Mouse (Mus musculus) hindbrain, embryonic 15.5 days (tissue): ENCODE results near the gene Creb3. TPM values are rescaled to one million over a fixed set of nuclear protein-coding genes. Genes with fewer than 3 reads are reported as not detected.

ENCODE experiments used
- ATAC-seq: fragments of 200-750 bp; cut with Nextera tagmentation; 2 replicates; pipeline ENCODE4 v1.8.0; 2017; ENCODE audit warnings: low read depth, moderate number of reproducible peaks, moderate TSS enrichment; ENCODE audit not compliant: low FRiP score
- H3K27ac ChIP-seq: fragments of 300-500 bp; sonication (generic); replicated peaks from 2 replicates; pipeline ENCODE4 v1.5.1; 2015; ENCODE audit warnings: mild to moderate bottlenecking, inconsistent platforms
- H3K27me3 ChIP-seq: fragments of 300-500 bp; sonication (generic); 2 replicates; pipeline ENCODE4 v1.6.1; 2015; ENCODE audit warnings: control low read depth, inconsistent platforms
- H3K36me3 ChIP-seq: fragments of 300-500 bp; sonication (generic); 2 replicates; pipeline ENCODE4 v1.6.1; 2015; ENCODE audit warnings: control low read depth, inconsistent platforms
- H3K4me1 ChIP-seq: fragments of 300-500 bp; sonication (generic); replicated peaks from 2 replicates; pipeline ENCODE4 v1.6.1; 2015; ENCODE audit warnings: control low read depth, inconsistent platforms
- H3K4me2 ChIP-seq: fragments of 300-500 bp; sonication (generic); 2 replicates; pipeline ENCODE4 v1.6.1; 2015; ENCODE audit warnings: moderate library complexity, mild to moderate bottlenecking, inconsistent platforms
- H3K4me3 ChIP-seq: fragments of 300-500 bp; sonication (generic); 2 replicates; pipeline ENCODE4 v1.5.1; 2015; ENCODE audit warnings: mild to moderate bottlenecking, inconsistent platforms
- H3K9ac ChIP-seq: fragments of 300-500 bp; sonication (generic); 2 replicates; pipeline ENCODE4 v1.6.1; 2015; ENCODE audit warnings: inconsistent platforms
- H3K9me3 ChIP-seq: fragments of 300-500 bp; sonication (generic); 2 replicates; pipeline ENCODE4 v1.6.1; 2016; ENCODE audit warnings: control low read depth, inconsistent platforms
- WGBS: fragments of 180-500 bp; shearing (Covaris S2); methylation state at CpG from one replicate; pipeline ENCODE4 v1.1.7; 2015; 5-methylcytosine and 5-hydroxymethylcytosine counted together
- polyA plus RNA-seq: library from polyadenylated mRNA; unstranded; fragments of >200 nt; fragmentation: Nextera tagmentation; extraction: Ambion mirVana; gene quantifications from 2 replicates; pipeline ENCODE4 v1.2.1, GENCODE M21; 2015

Gene Creb3
- polyA plus RNA-seq, 1 experiment from 2014 or later, result 79.5 TPM

- ATAC-seq, result no peak
- H3K4me1 ChIP-seq, result peaks cover 49% of the 10 kb centered on the region
- peak overlapping the region; percentile 90 for H3K9ac ChIP-seq
- no peaks in the 10 kb centered on the region for H3K9me3 ChIP-seq
- peak overlapping the region; percentile 96 for H3K4me2 ChIP-seq
- H3K36me3 ChIP-seq, result peaks cover 33% of the 10 kb centered on the region
- WGBS, result 46% methylated on average over 8 of the region's 8 CpGs
- no peaks in the 10 kb centered on the region for H3K27me3 ChIP-seq
- peak overlapping the region; percentile 88 for H3K4me3 ChIP-seq
- H3K27ac ChIP-seq, result no peak overlapping the region
Observed at GRCm38 (mm10) chr4:43577237-43577881, 15.2 kb downstream of the Creb3 start.

- peak within 1 kb of the TSS; percentile 90 for H3K9ac ChIP-seq
- peak; percentile 88 for ATAC-seq
- peaks cover 33% of the 10 kb centered on the region for H3K36me3 ChIP-seq
- H3K9me3 ChIP-seq, result no peaks in the 10 kb centered on the region
- peaks cover 49% of the 10 kb centered on the region for H3K4me1 ChIP-seq
- peak within 1 kb of the TSS; percentile 88 for H3K4me3 ChIP-seq
- H3K4me2 ChIP-seq, result peak within 1 kb of the TSS; percentile 96
- peak within 1 kb of the TSS; percentile 88 for H3K27ac ChIP-seq
- WGBS, result under 1% methylated on average over 76 of the region's 76 CpGs
- H3K27me3 ChIP-seq, result no peaks in the 10 kb centered on the region
Observed at GRCm38 (mm10) chr4:43578376-43579204, 16.5 kb downstream of the Creb3 start, which contains the start of the genes Rgp1 and Gba2. TSS of gene Rgp1 (plus strand) at chr4:43578715. TSS of gene Gba2 (minus strand) at chr4:43578873.

GRCm38 (mm10) chr4:43579256-43579655, 17.1 kb downstream of the Creb3 start:
- H3K4me2 ChIP-seq, result peak overlapping the region; percentile 96
- H3K27me3 ChIP-seq, result no peaks in the 10 kb centered on the region
- peak overlapping the region; percentile 90 for H3K9ac ChIP-seq
- no peaks in the 10 kb centered on the region for H3K9me3 ChIP-seq
- WGBS, result 7% methylated on average over 10 of the region's 10 CpGs
- H3K27ac ChIP-seq, result peak overlapping the region; percentile 88
- H3K4me1 ChIP-seq, result peaks cover 49% of the 10 kb centered on the region
- no peak for ATAC-seq
- peak overlapping the region; percentile 88 for H3K4me3 ChIP-seq
- H3K36me3 ChIP-seq, result peaks cover 35% of the 10 kb centered on the region

GRCm38 (mm10) chr4:43579731-43580130, 17.6 kb downstream of the Creb3 start:
- peak overlapping the region; percentile 90 for H3K9ac ChIP-seq
- no peak overlapping the region for H3K27ac ChIP-seq
- H3K36me3 ChIP-seq, result peaks cover 39% of the 10 kb centered on the region
- no peaks in the 10 kb centered on the region for H3K9me3 ChIP-seq
- H3K4me3 ChIP-seq, result peak overlapping the region; percentile 88
- peak overlapping the region; percentile 96 for H3K4me2 ChIP-seq
- 77% methylated on average over 6 of the region's 6 CpGs for WGBS
- no peaks in the 10 kb centered on the region for H3K27me3 ChIP-seq
- no peak for ATAC-seq
- H3K4me1 ChIP-seq, result peaks cover 47% of the 10 kb centered on the region

GRCm38 (mm10) chr4:43580721-43581120, 18.6 kb downstream of the Creb3 start:
- Histone ChIP-seq H3K4me1 (peaks cover 38% of the 10 kb centered on the region), H3K9me3 (no peaks in the 10 kb centered on the region), H3K36me3 (peaks cover 39% of the 10 kb centered on the region), H3K27me3 (no peaks in the 10 kb centered on the region), H3K27ac (no peak overlapping the region), H3K9ac (no peak overlapping the region), H3K4me3 (no peak overlapping the region), H3K4me2 (no peak overlapping the region)
- no peak for ATAC-seq
- WGBS, result 91% methylated on average over 5 of the region's 5 CpGs

- Histone ChIP-seq H3K9me3 (no peaks in the 10 kb centered on the region), H3K27ac (no peak overlapping the region), H3K9ac (no peak overlapping the region), H3K36me3 (peaks cover 39% of the 10 kb centered on the region), H3K4me1 (peaks cover 31% of the 10 kb centered on the region), H3K4me2 (no peak overlapping the region), H3K4me3 (no peak overlapping the region), H3K27me3 (no peaks in the 10 kb centered on the region)
- 97% methylated on average over 12 of the region's 12 CpGs for WGBS
- ATAC-seq, result no peak
Observed at GRCm38 (mm10) chr4:43581381-43581780, 19.2 kb downstream of the Creb3 start.

GRCm38 (mm10) chr4:43582241-43582640, 20.1 kb downstream of the Creb3 start:
- no peak overlapping the region for H3K4me3 ChIP-seq
- ATAC-seq, result no peak
- no peaks in the 10 kb centered on the region for H3K9me3 ChIP-seq
- no peak overlapping the region for H3K9ac ChIP-seq
- H3K4me1 ChIP-seq, result peaks cover 22% of the 10 kb centered on the region
- 91% methylated on average over 5 of the region's 5 CpGs for whole genome bisulfite sequencing
- no peak overlapping the region for H3K4me2 ChIP-seq
- no peak overlapping the region for H3K27ac ChIP-seq
- H3K36me3 ChIP-seq, result peaks cover 39% of the 10 kb centered on the region
- H3K27me3 ChIP-seq, result no peaks in the 10 kb centered on the region

GRCm38 (mm10) chr4:43583421-43583820, 21.3 kb downstream of the Creb3 start:
- Histone ChIP-seq H3K4me1 (peaks cover 13% of the 10 kb centered on the region), H3K4me3 (no peak overlapping the region), H3K36me3 (peaks cover 39% of the 10 kb centered on the region), H3K27ac (no peak overlapping the region), H3K27me3 (no peaks in the 10 kb centered on the region), H3K9me3 (no peaks in the 10 kb centered on the region), H3K4me2 (no peak overlapping the region), H3K9ac (no peak overlapping the region)
- 73% methylated on average over 7 of the region's 7 CpGs for WGBS
- ATAC-seq, result no peak

GRCm38 (mm10) chr4:43584444-43585416, 22.6 kb downstream of the Creb3 start, which contains the start of gene Msmp:
TSS of gene Msmp (minus strand) at chr4:43584494.
- Histone ChIP-seq H3K36me3 (peaks cover 39% of the 10 kb centered on the region), H3K9me3 (no peaks in the 10 kb centered on the region), H3K4me1 (peaks cover 7% of the 10 kb centered on the region), H3K4me3 (no peak within 1 kb of the TSS), H3K4me2 (no peak within 1 kb of the TSS), H3K27me3 (no peaks in the 10 kb centered on the region), H3K9ac (no peak within 1 kb of the TSS), H3K27ac (no peak within 1 kb of the TSS)
- WGBS, result 68% methylated on average over 12 of the region's 12 CpGs
- no peak for ATAC-seq

- no peak for ATAC-seq
- no peak overlapping the region for H3K9ac ChIP-seq
- H3K4me2 ChIP-seq, result no peak overlapping the region
- no peaks in the 10 kb centered on the region for H3K9me3 ChIP-seq
- no peak overlapping the region for H3K4me3 ChIP-seq
- H3K4me1 ChIP-seq, result no peaks in the 10 kb centered on the region
- WGBS, result 58% methylated on average over 10 of the region's 10 CpGs
- H3K27me3 ChIP-seq, result no peaks in the 10 kb centered on the region
- H3K36me3 ChIP-seq, result peaks cover 38% of the 10 kb centered on the region
- no peak overlapping the region for H3K27ac ChIP-seq
Observed at GRCm38 (mm10) chr4:43585682-43586081, 23.6 kb downstream of the Creb3 start.

GRCm38 (mm10) chr4:43586411-43586810, 24.3 kb downstream of the Creb3 start:
- H3K9me3 ChIP-seq, result no peaks in the 10 kb centered on the region
- WGBS, result 78% methylated on average over 8 of the region's 8 CpGs
- no peak; the same call in 1 of the 2 replicates for ATAC-seq

More at GRCm38 (mm10) chr4:43586411-43586810, 24.3 kb downstream of the Creb3 start:
- Histone ChIP-seq H3K27me3 (no peaks in the 10 kb centered on the region), H3K4me2 (no peak overlapping the region), H3K27ac (no peak overlapping the region), H3K4me1 (no peaks in the 10 kb centered on the region), H3K36me3 (peaks cover 30% of the 10 kb centered on the region), H3K9ac (no peak overlapping the region), H3K4me3 (no peak overlapping the region)
